Mouse (Mus musculus): ENCODE data around the gene Clpsl2.

DNA sequence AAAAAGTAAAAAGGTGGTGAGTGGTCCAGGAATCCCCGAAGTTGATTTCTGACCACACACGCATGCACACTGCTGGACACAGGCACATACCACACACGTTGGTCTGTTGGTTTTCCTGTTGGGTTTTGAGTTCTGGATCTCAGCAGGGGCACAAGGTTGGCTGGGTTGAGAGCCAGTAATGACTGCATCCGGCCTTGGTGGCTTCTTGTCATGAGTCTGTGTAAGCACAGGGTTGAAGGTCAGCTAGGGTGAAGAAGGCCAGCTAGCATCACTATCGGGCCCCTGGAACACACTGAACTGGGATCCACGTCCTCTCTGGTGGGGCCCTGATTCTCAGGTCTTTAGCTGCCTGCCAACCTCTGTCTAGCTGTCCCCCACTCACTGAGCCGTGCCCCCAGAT is 23.3 kb downstream of the Clpsl2 start:
- TF ChIP-seq CTCF (IDR thresholded peaks at IDR 0.05; ENCODE audit: low read depth): no peak
- TF ChIP-seq EP300 (IDR thresholded peaks at IDR 0.05; ENCODE audit: low read depth): no peak

Measured in heart, postnatal 0 days (tissue).